Mouse (Mus musculus): ENCODE data around the gene Upk3bl. TPM values are rescaled to one million over a fixed set of nuclear protein-coding genes. Genes with fewer than 3 reads are reported as not detected.

Upk3bl gene
- 2.7 and 3.7 TPM in 2 replicates for polyA plus RNA-seq (2011; ENCODE audit: insufficient read depth, insufficient read length, low read depth, missing spikeins)

- no peak within 1 kb of the TSS for H3K9ac ChIP-seq (ENCODE audit: low read depth, poor library complexity, severe bottlenecking)
Measured at GRCm38 (mm10) chr5:136054301-136055077, at the start of gene Upk3bl. Gene Upk3bl, plus strand, starts transcription at chr5:136054492.

GRCm38 (mm10) chr5:136004537-136004936, 49.8 kb upstream of the Upk3bl start:
- H3K27ac ChIP-seq (ENCODE audit: insufficient read depth, low read length): no peak overlapping the region

More at GRCm38 (mm10) chr5:136054301-136055077, at the start of gene Upk3bl:
- TF ChIP-seq CTCF (IDR thresholded peaks at IDR 0.05; ENCODE audit: low read depth, low read length) (no peak), POLR2A (IDR thresholded peaks at IDR 0.05; ENCODE audit: insufficient read depth, low read length) (no peak)
- no peaks in the 10 kb centered on the region for H3K36me3 ChIP-seq (ENCODE audit: control insufficient read depth, insufficient read depth, low read length, poor library complexity, severe bottlenecking)
- H3K4me3 ChIP-seq (ENCODE audit: low read depth, low read length): no peak within 1 kb of the TSS
- H3K9me3 ChIP-seq (replicated peaks; ENCODE audit: control insufficient read depth, insufficient read depth, low read length, poor library complexity, severe bottlenecking): no peaks in the 10 kb centered on the region
- H3K4me1 ChIP-seq (ENCODE audit: control insufficient read depth, insufficient read depth, low read length): peaks cover 9% of the 10 kb centered on the region
- peak within 1 kb of the TSS; percentile 10 for H3K27ac ChIP-seq (ENCODE audit: insufficient read depth, low read length)
- H3K27me3 ChIP-seq (ENCODE audit: control insufficient read depth, insufficient read depth, low read length, poor library complexity, severe bottlenecking): no peaks in the 10 kb centered on the region

GRCm38 (mm10) chr5:136007745-136008144, 46.5 kb upstream of the Upk3bl start:
- TF ChIP-seq EP300 (IDR thresholded peaks at IDR 0.05; ENCODE audit: insufficient read depth, low read depth, low read length) (no peak), POLR2A (IDR thresholded peaks at IDR 0.05; ENCODE audit: insufficient read depth, low read length) (no peak), CTCF (IDR thresholded peaks at IDR 0.05; ENCODE audit: low read depth, low read length) (no peak)
- Histone ChIP-seq H3K4me3 (ENCODE audit: low read depth, low read length) (no peak overlapping the region), H3K4me1 (ENCODE audit: control insufficient read depth, insufficient read depth, low read length) (peaks cover 2% of the 10 kb centered on the region), H3K9me3 (replicated peaks; ENCODE audit: control insufficient read depth, insufficient read depth, low read length, poor library complexity, severe bottlenecking) (peaks cover 7% of the 10 kb centered on the region; the same call in 1 of the 2 replicates), H3K27ac (ENCODE audit: insufficient read depth, low read length) (no peak overlapping the region), H3K9ac (ENCODE audit: low read depth, poor library complexity, severe bottlenecking) (no peak overlapping the region), H3K27me3 (ENCODE audit: control insufficient read depth, insufficient read depth, low read length, poor library complexity, severe bottlenecking) (no peaks in the 10 kb centered on the region), H3K36me3 (ENCODE audit: control insufficient read depth, insufficient read depth, low read length, poor library complexity, severe bottlenecking) (peaks cover 6% of the 10 kb centered on the region)

More at GRCm38 (mm10) chr5:136004537-136004936, 49.8 kb upstream of the Upk3bl start:
- Histone ChIP-seq H3K4me1 (ENCODE audit: control insufficient read depth, insufficient read depth, low read length) (peaks cover 2% of the 10 kb centered on the region), H3K4me3 (ENCODE audit: low read depth, low read length) (no peak overlapping the region), H3K36me3 (ENCODE audit: control insufficient read depth, insufficient read depth, low read length, poor library complexity, severe bottlenecking) (no peaks in the 10 kb centered on the region), H3K9ac (ENCODE audit: low read depth, poor library complexity, severe bottlenecking) (no peak overlapping the region), H3K9me3 (replicated peaks; ENCODE audit: control insufficient read depth, insufficient read depth, low read length, poor library complexity, severe bottlenecking) (peaks cover 7% of the 10 kb centered on the region; the same call in 1 of the 2 replicates), H3K27me3 (ENCODE audit: control insufficient read depth, insufficient read depth, low read length, poor library complexity, severe bottlenecking) (no peaks in the 10 kb centered on the region)
- TF ChIP-seq EP300 (IDR thresholded peaks at IDR 0.05; ENCODE audit: insufficient read depth, low read depth, low read length) (no peak), CTCF (IDR thresholded peaks at IDR 0.05; ENCODE audit: low read depth, low read length) (no peak), POLR2A (IDR thresholded peaks at IDR 0.05; ENCODE audit: insufficient read depth, low read length) (no peak)

- Histone ChIP-seq H3K9ac (ENCODE audit: low read depth, poor library complexity, severe bottlenecking) (no peak overlapping the region), H3K27ac (ENCODE audit: insufficient read depth, low read length) (no peak overlapping the region), H3K36me3 (ENCODE audit: control insufficient read depth, insufficient read depth, low read length, poor library complexity, severe bottlenecking) (peaks cover 6% of the 10 kb centered on the region), H3K4me3 (ENCODE audit: low read depth, low read length) (no peak overlapping the region), H3K9me3 (replicated peaks; ENCODE audit: control insufficient read depth, insufficient read depth, low read length, poor library complexity, severe bottlenecking) (no peaks in the 10 kb centered on the region), H3K4me1 (ENCODE audit: control insufficient read depth, insufficient read depth, low read length) (peaks cover 5% of the 10 kb centered on the region), H3K27me3 (ENCODE audit: control insufficient read depth, insufficient read depth, low read length, poor library complexity, severe bottlenecking) (no peaks in the 10 kb centered on the region)
- TF ChIP-seq CTCF (IDR thresholded peaks at IDR 0.05; ENCODE audit: low read depth, low read length) (no peak), POLR2A (IDR thresholded peaks at IDR 0.05; ENCODE audit: insufficient read depth, low read length) (no peak), EP300 (IDR thresholded peaks at IDR 0.05; ENCODE audit: insufficient read depth, low read depth, low read length) (no peak)
Measured at GRCm38 (mm10) chr5:136014877-136015276, 39.4 kb upstream of the Upk3bl start.

- Histone ChIP-seq H3K9ac (ENCODE audit: low read depth, poor library complexity, severe bottlenecking) (no peak overlapping the region), H3K4me3 (ENCODE audit: low read depth, low read length) (no peak overlapping the region), H3K27ac (ENCODE audit: insufficient read depth, low read length) (no peak overlapping the region), H3K27me3 (ENCODE audit: control insufficient read depth, insufficient read depth, low read length, poor library complexity, severe bottlenecking) (no peaks in the 10 kb centered on the region), H3K4me1 (ENCODE audit: control insufficient read depth, insufficient read depth, low read length) (peaks cover 5% of the 10 kb centered on the region), H3K36me3 (ENCODE audit: control insufficient read depth, insufficient read depth, low read length, poor library complexity, severe bottlenecking) (peaks cover 6% of the 10 kb centered on the region), H3K9me3 (replicated peaks; ENCODE audit: control insufficient read depth, insufficient read depth, low read length, poor library complexity, severe bottlenecking) (no peaks in the 10 kb centered on the region)
- no peak for TF ChIP-seq EP300 (IDR thresholded peaks at IDR 0.05; ENCODE audit: insufficient read depth, low read depth, low read length)
- no peak for TF ChIP-seq CTCF (IDR thresholded peaks at IDR 0.05; ENCODE audit: low read depth, low read length)
- TF ChIP-seq POLR2A (IDR thresholded peaks at IDR 0.05; ENCODE audit: insufficient read depth, low read length): no peak
Measured at GRCm38 (mm10) chr5:136015586-136015985, 38.7 kb upstream of the Upk3bl start.

Measured in ES-Bruce4 (cell line).